Mouse (Mus musculus): ENCODE measurements around the gene Tmem190. TPM values are rescaled to one million over a fixed set of nuclear protein-coding genes. Genes with fewer than 3 reads are reported as not detected.
A peak's percentile ranks its signal among the peaks of the same experiment; 100 is the strongest.

Gene Tmem190
- 0.46 TPM in 1 of 2 replicates, not detected in the other for polyA plus RNA-seq (2016; fragmentation: Nextera tagmentation; extraction: Ambion mirVana)

DNA sequence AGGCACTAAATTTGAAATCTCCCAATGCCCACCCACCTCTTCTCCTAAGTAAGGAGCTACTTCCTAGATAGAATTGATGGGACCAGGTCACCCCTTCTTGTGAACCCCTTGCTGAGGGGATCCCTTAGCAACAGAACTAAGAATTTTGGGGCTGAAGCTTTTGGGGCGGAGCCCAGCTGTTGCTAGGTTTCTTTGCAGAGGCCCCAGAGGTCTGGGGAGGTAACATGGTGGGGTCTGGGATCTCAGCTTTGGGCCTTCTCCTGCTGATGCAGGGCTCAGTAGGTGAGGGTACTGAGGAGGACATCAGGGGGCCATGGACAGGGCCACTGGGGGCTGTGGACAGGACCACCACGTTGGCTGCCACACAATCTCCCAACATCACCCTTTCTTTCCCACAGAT lies at the start of gene Tmem190, which contains the start of gene Il11:
Gene Tmem190 (plus strand): TSS at position 179 of the 400 bp plus-strand sequence.
Gene Il11 (minus strand): TSS at position 101 of the 400 bp plus-strand sequence.
- H3K27me3 ChIP-seq (replicated peaks), result peaks cover 52% of the 10 kb centered on the region
- H3K4me2 ChIP-seq, result peak within 1 kb of the TSS; percentile 39
- ATAC-seq, result no peak

DNA sequence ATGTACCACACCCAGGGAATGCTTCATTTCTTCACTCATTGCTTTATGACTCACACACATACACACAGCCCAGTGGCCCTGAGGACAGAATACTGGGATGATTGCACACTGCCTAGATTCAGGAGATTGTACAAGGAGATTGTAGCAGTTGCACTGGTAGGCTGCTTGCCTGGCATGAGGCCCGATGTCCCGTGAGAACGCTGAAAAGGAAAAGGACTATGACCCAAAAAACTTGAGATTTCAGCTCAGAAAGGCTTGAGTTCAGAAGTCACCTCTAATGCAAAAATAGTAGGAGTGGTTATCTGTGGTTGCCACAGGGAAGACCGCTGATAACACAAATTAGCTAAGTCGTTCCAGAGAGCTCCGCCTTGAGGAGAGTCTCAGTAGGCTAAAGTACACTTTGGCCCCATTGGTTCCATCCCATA lies 49.8 kb upstream of the Tmem190 start:
- 29% methylated on average over 6 of the region's 6 CpGs for WGBS (ENCODE audit: insufficient replicate concordance)
- Histone ChIP-seq H3K36me3 (no peaks in the 10 kb centered on the region), H3K9me3 (replicated peaks) (no peaks in the 10 kb centered on the region), H3K27me3 (replicated peaks) (0 out of 2 replicates have a peak, but pooled peaks cover 5% of the 10 kb centered on the region), H3K9ac (peak overlapping the region; percentile 46), H3K27ac (peak overlapping the region; percentile 36; the same call in 1 of the 2 replicates), H3K4me2 (peak overlapping the region; percentile 40), H3K4me3 (no peak overlapping the region), H3K4me1 (peaks cover 18% of the 10 kb centered on the region)
- ATAC-seq, result peak; percentile 85

More for the DNA sequence above, at the start of gene Tmem190, which contains the start of gene Il11:
- H3K9ac ChIP-seq, result peak within 1 kb of the TSS; percentile 47; the same call in 1 of the 2 replicates
- no peaks in the 10 kb centered on the region for H3K9me3 ChIP-seq (replicated peaks)
- 71% methylated on average over 2 of the region's 2 CpGs for WGBS (ENCODE audit: insufficient replicate concordance)
- peak within 1 kb of the TSS; percentile 43; the same call in 1 of the 2 replicates for H3K27ac ChIP-seq
- H3K4me1 ChIP-seq, result peaks cover 46% of the 10 kb centered on the region
- peaks cover 12% of the 10 kb centered on the region for H3K36me3 ChIP-seq
- H3K4me3 ChIP-seq, result no peak within 1 kb of the TSS

DNA sequence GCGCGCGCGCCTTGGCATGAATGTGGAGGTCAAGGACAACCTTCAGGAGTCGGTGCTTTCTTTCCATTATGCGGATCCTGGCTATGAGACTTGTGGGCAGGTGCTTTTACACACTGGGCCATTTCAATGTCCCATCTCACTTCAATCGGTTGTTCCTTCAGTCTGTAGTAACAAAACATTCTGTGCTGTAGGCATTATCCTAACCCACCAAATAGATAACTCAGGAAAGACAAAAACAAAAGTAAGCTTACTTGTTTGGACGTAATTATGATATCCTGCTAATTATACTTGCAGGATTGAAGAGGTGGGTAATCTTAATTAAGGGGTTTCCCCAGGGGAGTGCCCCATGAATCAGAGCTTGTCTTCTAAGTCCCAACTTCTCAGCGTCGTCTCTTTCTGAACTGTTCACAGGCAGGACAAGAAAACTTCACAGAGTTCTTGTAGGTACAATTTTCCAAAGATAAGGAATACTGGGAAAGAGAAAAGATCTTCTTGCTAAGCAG lies 43.6 kb upstream of the Tmem190 start:
- no peak for ATAC-seq
- H3K9me3 ChIP-seq (replicated peaks), result no peaks in the 10 kb centered on the region
- peak overlapping the region; percentile 37; the same call in 1 of the 2 replicates for H3K9ac ChIP-seq
- H3K4me3 ChIP-seq, result peak overlapping the region; percentile 56
- H3K4me1 ChIP-seq, result peaks cover 45% of the 10 kb centered on the region
- no peaks in the 10 kb centered on the region for H3K27me3 ChIP-seq (replicated peaks)
- 48% methylated on average over 10 of the region's 10 CpGs for WGBS (ENCODE audit: insufficient replicate concordance)
- peaks cover 23% of the 10 kb centered on the region for H3K36me3 ChIP-seq
- H3K4me2 ChIP-seq, result peak overlapping the region; percentile 94
- H3K27ac ChIP-seq, result peak overlapping the region; percentile 62

DNA sequence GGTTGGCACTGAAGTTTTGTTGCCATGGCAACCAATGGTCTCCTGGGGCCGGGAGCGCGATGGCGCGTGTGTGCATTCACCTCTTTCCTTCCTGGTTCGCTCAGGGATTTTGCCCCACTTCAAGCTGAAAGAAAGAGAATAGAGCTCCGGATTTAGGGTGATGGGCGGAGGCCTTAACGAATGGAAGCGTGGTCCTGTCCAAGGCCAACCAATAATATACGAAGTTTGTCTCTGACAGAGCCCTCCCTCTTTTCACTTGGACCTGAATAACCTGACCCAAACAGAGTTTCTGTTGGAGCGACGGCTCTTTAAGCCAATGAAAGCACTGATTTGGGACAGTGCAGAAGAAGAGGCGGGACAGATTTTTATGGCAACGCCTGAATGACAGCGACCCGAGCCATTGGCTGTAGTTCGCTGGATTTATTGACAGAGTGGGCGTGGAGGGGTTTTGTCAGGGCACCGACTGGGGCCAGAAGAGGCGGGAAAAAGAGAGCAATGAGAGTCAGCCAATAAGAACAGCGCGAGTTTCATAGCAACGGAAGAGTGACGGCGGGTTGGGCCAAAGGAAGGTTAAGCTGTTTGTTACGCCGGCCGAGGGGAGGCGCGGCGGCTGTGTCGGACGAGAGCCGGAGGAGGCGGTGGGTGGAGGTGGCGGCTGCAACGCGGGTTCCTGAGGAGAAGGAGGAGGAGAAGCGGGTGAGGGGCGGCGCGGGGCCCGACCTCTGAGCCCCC lies 43.0 kb upstream of the Tmem190 start, which contains the start of gene Kmt5c:
Gene Kmt5c (plus strand): TSS at position 572 of the 732 bp plus-strand sequence.
- Histone ChIP-seq H3K4me3 (peak within 1 kb of the TSS; percentile 86), H3K27ac (peak within 1 kb of the TSS; percentile 98), H3K36me3 (peaks cover 30% of the 10 kb centered on the region), H3K9me3 (replicated peaks) (no peaks in the 10 kb centered on the region), H3K9ac (peak within 1 kb of the TSS; percentile 93), H3K4me2 (peak within 1 kb of the TSS; percentile 94), H3K4me1 (peaks cover 51% of the 10 kb centered on the region), H3K27me3 (replicated peaks) (no peaks in the 10 kb centered on the region)
- peak; percentile 88 for ATAC-seq
- WGBS (ENCODE audit: insufficient replicate concordance), result under 1% methylated on average over 42 of the region's 44 CpGs

DNA sequence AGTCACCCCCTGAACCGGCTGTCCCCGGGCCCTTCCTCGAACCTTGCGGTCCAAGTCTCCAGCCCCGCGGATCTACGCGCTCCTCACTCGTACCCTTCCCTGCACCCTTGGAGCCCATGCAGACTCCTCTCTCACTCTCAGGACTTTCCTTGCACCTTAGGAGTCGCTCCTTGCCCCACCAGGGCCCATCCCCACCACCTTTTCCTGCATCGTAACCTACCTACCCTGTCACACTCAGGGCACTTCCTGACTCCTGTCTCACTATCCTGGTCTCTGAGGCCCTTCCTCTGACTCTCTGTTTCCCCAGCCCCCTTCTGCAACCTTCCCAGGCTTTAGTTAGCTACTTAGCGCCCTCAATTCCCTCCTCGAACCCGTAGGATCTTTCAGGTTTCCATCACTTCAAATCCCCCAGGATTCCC lies 42.4 kb upstream of the Tmem190 start:
- WGBS (ENCODE audit: insufficient replicate concordance), result 0% methylated on average over 11 of the region's 14 CpGs
- Histone ChIP-seq H3K27ac (peak overlapping the region; percentile 98), H3K36me3 (peaks cover 34% of the 10 kb centered on the region), H3K9ac (peak overlapping the region; percentile 93), H3K9me3 (replicated peaks) (no peaks in the 10 kb centered on the region), H3K4me2 (peak overlapping the region; percentile 94), H3K4me3 (peak overlapping the region; percentile 86), H3K27me3 (replicated peaks) (no peaks in the 10 kb centered on the region), H3K4me1 (peaks cover 57% of the 10 kb centered on the region)
- peak; percentile 6 for ATAC-seq

DNA sequence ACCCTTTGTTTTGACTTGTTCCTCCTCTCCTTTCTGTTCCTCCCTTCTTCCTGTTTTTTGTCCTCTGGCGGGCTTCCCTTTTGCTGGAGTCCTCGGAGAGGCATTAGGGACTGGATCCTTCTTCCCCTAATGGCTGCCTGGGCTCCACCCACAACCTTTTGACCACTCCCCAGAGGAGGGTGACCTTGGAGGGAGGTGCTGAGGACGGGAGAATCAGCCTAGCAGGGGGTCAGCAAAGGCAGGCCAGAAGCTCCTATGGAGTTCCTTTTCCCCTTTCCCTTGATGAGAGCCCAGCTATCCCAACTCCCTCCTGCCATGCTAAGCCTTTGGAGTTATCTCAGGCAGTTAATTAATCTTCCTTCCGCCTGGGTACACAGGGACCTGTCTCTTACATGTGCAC lies 41.6 kb upstream of the Tmem190 start:
- peak; percentile 54 for ATAC-seq
- 6% methylated on average over 4 of the region's 4 CpGs for WGBS (ENCODE audit: insufficient replicate concordance)

DNA sequence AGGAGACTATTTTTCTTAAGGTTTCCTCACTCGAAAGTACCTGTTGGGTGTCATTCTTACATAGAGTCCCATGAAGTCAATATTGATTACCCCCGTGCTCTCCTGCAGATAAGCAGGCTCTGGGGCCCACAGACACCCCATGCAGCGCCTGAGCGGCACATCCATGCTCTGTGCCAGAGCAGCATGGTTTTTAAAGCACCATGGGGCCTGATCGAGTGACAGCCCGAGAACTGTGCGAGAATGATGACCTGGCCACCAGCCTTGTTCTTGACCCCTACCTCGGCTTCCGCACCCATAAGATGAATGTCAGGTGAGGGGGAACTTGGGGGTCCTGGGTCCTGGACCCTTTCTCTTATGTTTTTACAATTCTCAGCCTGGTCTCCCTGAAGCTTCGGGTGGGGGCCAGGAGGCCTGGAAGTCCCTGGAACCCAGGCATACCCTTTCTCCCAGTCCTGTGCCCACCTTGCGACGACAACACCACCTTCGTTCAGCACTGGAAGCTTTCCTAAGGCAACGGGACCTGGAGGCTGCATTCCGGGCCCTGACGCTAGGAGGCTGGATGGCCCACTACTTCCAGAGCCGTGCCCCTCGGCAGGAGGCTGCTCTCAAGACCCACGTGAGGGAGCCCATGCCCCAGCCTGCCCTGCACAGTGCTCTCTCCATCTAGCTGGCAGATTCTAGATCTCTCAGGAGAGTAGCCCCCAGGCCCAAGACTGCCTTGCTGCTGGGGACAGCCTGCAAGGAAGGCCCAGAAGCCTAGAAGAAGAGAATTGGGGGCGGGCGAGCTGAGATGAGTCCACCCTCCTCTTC lies 40.9 kb upstream of the Tmem190 start:
- Histone ChIP-seq H3K4me1 (peaks cover 73% of the 10 kb centered on the region), H3K4me3 (peak overlapping the region; percentile 86), H3K9ac (peak overlapping the region; percentile 93), H3K36me3 (peaks cover 50% of the 10 kb centered on the region), H3K4me2 (peak overlapping the region; percentile 94), H3K9me3 (replicated peaks) (no peaks in the 10 kb centered on the region), H3K27me3 (replicated peaks) (no peaks in the 10 kb centered on the region), H3K27ac (peak overlapping the region; percentile 98)
- ATAC-seq, result peak; percentile 48
- WGBS (ENCODE audit: insufficient replicate concordance), result 55% methylated on average over 21 of the region's 21 CpGs

More for the DNA sequence above, 41.6 kb upstream of the Tmem190 start:
- Histone ChIP-seq H3K4me3 (peak overlapping the region; percentile 86), H3K4me1 (peaks cover 66% of the 10 kb centered on the region), H3K36me3 (peaks cover 43% of the 10 kb centered on the region), H3K27ac (peak overlapping the region; percentile 98), H3K27me3 (replicated peaks) (no peaks in the 10 kb centered on the region), H3K4me2 (peak overlapping the region; percentile 94), H3K9me3 (replicated peaks) (no peaks in the 10 kb centered on the region), H3K9ac (peak overlapping the region; percentile 93)

DNA sequence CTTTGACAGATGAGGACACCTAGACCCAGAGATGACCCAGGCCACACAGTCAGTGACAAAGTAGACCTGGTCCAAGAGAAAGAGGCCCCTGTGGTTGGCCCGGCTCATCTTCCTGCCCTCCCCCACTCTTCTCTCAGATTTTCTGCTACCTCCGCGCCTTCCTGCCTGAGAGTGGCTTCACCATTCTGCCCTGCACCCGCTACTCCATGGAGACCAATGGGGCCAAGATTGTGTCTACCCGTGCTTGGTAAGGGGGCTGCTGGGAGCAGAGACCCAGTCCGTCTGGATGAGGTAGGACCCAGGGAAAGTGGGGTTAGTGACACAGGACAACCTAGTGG lies 40.3 kb upstream of the Tmem190 start:
- no peak for ATAC-seq
- H3K27me3 ChIP-seq (replicated peaks), result no peaks in the 10 kb centered on the region
- peaks cover 79% of the 10 kb centered on the region for H3K4me1 ChIP-seq
- peak overlapping the region; percentile 94 for H3K4me2 ChIP-seq
- H3K9ac ChIP-seq, result peak overlapping the region; percentile 93
- WGBS (ENCODE audit: insufficient replicate concordance), result 51% methylated on average over 6 of the region's 6 CpGs
- peak overlapping the region; percentile 86 for H3K4me3 ChIP-seq
- no peaks in the 10 kb centered on the region for H3K9me3 ChIP-seq (replicated peaks)
- H3K36me3 ChIP-seq, result peaks cover 53% of the 10 kb centered on the region
- peak overlapping the region; percentile 98 for H3K27ac ChIP-seq

DNA sequence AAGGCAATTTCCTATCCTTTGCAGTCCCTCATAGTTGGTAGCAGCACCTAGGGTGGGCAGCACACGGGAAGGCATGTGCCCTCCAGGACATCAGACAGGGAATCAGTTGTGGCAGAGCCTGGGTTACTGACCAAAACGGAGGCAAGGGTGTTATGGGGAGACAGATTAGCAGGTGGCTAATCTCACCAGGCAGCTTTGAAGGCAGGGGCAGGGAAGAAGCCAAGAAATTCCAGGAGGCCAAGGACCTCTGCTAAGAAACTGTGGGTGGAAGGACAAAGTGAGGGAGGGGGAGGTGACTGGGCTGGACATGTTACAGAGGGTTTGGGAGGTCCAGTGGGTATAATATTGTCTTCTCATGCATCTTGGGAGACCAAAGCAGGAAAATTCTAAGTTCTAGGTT lies 39.4 kb upstream of the Tmem190 start:
- ATAC-seq, result peak; percentile 6; the same call in 1 of the 2 replicates
- Histone ChIP-seq H3K27me3 (replicated peaks) (no peaks in the 10 kb centered on the region), H3K4me3 (peak overlapping the region; percentile 86), H3K36me3 (peaks cover 53% of the 10 kb centered on the region), H3K9ac (peak overlapping the region; percentile 93), H3K4me2 (peak overlapping the region; percentile 94), H3K27ac (peak overlapping the region; percentile 98), H3K4me1 (peaks cover 88% of the 10 kb centered on the region), H3K9me3 (replicated peaks) (no peaks in the 10 kb centered on the region)
- 24% methylated on average over 2 of the region's 2 CpGs for WGBS (ENCODE audit: insufficient replicate concordance)

DNA sequence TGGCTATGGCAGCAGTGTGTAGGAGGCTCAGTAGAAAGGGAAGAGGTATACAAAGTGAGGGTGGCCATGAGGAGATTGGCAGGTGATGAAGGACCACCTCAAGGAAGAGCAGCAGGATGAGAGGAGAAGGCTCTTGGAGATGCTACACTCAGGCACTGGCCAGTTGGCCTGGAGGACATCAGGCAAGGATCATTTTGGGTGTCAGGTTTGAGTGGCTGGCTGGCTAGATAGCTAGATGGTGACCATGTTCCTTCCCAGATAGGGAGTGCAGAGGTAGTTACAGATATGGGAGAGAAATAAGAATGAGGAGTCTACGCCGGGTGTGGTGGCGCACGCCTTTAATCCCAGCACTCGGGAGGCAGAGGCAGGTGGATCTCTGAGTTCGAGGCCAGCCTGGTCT lies 37.9 kb upstream of the Tmem190 start:
- Histone ChIP-seq H3K4me2 (peak overlapping the region; percentile 94), H3K36me3 (peaks cover 65% of the 10 kb centered on the region), H3K9ac (peak overlapping the region; percentile 93), H3K4me1 (peaks cover 92% of the 10 kb centered on the region), H3K9me3 (replicated peaks) (no peaks in the 10 kb centered on the region), H3K27ac (peak overlapping the region; percentile 98), H3K4me3 (0 out of 2 replicates have a peak overlapping the region, but pooled peaks have one; percentile 4), H3K27me3 (replicated peaks) (no peaks in the 10 kb centered on the region)
- no peak for ATAC-seq
- WGBS (ENCODE audit: insufficient replicate concordance), result 58% methylated on average over 6 of the region's 6 CpGs

DNA sequence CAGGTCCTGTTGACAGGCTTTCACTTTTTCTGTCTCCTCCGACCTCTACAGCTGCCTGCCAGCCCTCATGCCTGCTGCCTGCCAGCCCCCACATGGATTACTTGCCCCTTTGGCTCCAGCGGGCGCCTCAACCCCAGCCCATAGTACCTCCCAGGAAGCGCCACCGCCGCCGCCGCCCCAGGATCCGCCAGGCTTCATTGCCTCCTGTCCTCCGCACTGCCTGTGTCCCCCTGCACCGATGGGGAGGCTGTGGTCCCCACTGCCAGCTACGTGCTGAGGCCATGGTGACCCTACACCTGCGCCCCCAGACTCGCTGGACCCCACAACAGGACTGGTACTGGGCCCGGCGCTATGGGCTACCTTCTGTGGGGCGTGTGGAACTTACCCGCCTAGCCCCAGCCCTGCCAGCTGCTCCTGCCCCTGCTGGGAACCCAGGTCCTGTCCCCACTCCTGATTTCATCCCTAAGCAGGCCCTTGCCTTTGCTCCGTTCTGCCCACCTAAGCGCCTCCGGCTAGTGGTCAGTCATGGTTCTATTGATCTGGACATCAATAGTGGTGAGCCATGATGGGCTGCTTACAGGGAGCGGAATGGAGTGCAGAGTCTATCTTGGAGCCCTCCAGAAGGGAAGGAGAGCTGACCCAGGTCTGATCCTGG lies 36.3 kb upstream of the Tmem190 start:
- H3K36me3 ChIP-seq, result peaks cover 80% of the 10 kb centered on the region
- H3K9ac ChIP-seq, result peak overlapping the region; percentile 72
- H3K4me2 ChIP-seq, result peak overlapping the region; percentile 67
- peaks cover 100% of the 10 kb centered on the region for H3K4me1 ChIP-seq
- peak overlapping the region; percentile 98 for H3K27ac ChIP-seq
- WGBS (ENCODE audit: insufficient replicate concordance), result 82% methylated on average over 22 of the region's 22 CpGs
- no peak for ATAC-seq
- no peaks in the 10 kb centered on the region for H3K9me3 ChIP-seq (replicated peaks)
- peak overlapping the region; percentile 10 for H3K4me3 ChIP-seq
- H3K27me3 ChIP-seq (replicated peaks), result no peaks in the 10 kb centered on the region
